Mouse (Mus musculus): ENCODE results near the gene Sp3. TPM values are rescaled to one million over a fixed set of nuclear protein-coding genes. Genes with fewer than 3 reads are reported as not detected.
A peak's percentile ranks its signal among the peaks of the same experiment; 100 is the strongest.

Sp3 gene
- polyA plus RNA-seq, 1 experiment from 2014 or later = 46.6 TPM

GRCm38 (mm10) chr2:72985516-72985915 lies 5.3 kb upstream of the Sp3 start:
- Histone ChIP-seq H3K4me3 (no peak overlapping the region), H3K27ac (no peak overlapping the region), H3K4me1 (replicated peaks) (peaks cover 18% of the 10 kb centered on the region; the same call in 1 of the 2 replicates), H3K27me3 (ENCODE audit: insufficient read depth, poor library complexity, severe bottlenecking) (no peaks in the 10 kb centered on the region), H3K9me3 (peaks cover 12% of the 10 kb centered on the region), H3K36me3 (peaks cover 18% of the 10 kb centered on the region)
- DNase-seq (ENCODE audit: low spot score) = no peak
- WGBS = 41% methylated on average over 1 of the region's 1 CpGs

- H3K4me3 ChIP-seq = no peak overlapping the region
- H3K4me1 ChIP-seq (replicated peaks) = peaks cover 18% of the 10 kb centered on the region; the same call in 1 of the 2 replicates
- no peak for DNase-seq (ENCODE audit: low spot score)
- no peaks in the 10 kb centered on the region for H3K27me3 ChIP-seq (ENCODE audit: insufficient read depth, poor library complexity, severe bottlenecking)
- peaks cover 18% of the 10 kb centered on the region for H3K36me3 ChIP-seq
- no peak overlapping the region for H3K27ac ChIP-seq
- peaks cover 12% of the 10 kb centered on the region for H3K9me3 ChIP-seq
- 80% methylated on average over 4 of the region's 4 CpGs for WGBS
Observed at GRCm38 (mm10) chr2:72984806-72985205, 4.6 kb upstream of the Sp3 start.

GRCm38 (mm10) chr2:72983211-72983610 lies 3.0 kb upstream of the Sp3 start:
- no peaks in the 10 kb centered on the region for H3K27me3 ChIP-seq (ENCODE audit: insufficient read depth, poor library complexity, severe bottlenecking)
- no peak overlapping the region for H3K27ac ChIP-seq
- no peak for DNase-seq (ENCODE audit: low spot score)
- H3K4me3 ChIP-seq = no peak overlapping the region
- H3K9me3 ChIP-seq = no peaks in the 10 kb centered on the region
- 0 out of 2 replicates have a peak, but pooled peaks cover 5% of the 10 kb centered on the region for H3K36me3 ChIP-seq
- H3K4me1 ChIP-seq (replicated peaks) = peaks cover 18% of the 10 kb centered on the region; the same call in 1 of the 2 replicates
- 88% methylated on average over 3 of the region's 3 CpGs for WGBS

GRCm38 (mm10) chr2:72982110-72982785 lies 2.0 kb upstream of the Sp3 start:
- peaks cover 26% of the 10 kb centered on the region for H3K4me1 ChIP-seq (replicated peaks)
- H3K27me3 ChIP-seq (ENCODE audit: insufficient read depth, poor library complexity, severe bottlenecking) = no peaks in the 10 kb centered on the region
- DNase-seq (ENCODE audit: low spot score) = no peak
- H3K9me3 ChIP-seq = no peaks in the 10 kb centered on the region
- 94% methylated on average over 7 of the region's 7 CpGs for WGBS
- no peaks in the 10 kb centered on the region for H3K36me3 ChIP-seq
- no peak overlapping the region for H3K27ac ChIP-seq
- H3K4me3 ChIP-seq = no peak overlapping the region

GRCm38 (mm10) chr2:72981441-72982109 lies 1.3 kb upstream of the Sp3 start:
- no peaks in the 10 kb centered on the region for H3K9me3 ChIP-seq
- WGBS = 82% methylated on average over 9 of the region's 9 CpGs
- no peak for DNase-seq (ENCODE audit: low spot score)
- H3K4me3 ChIP-seq = peak overlapping the region; percentile 97
- peak overlapping the region; percentile 100; the same call in 1 of the 2 replicates for H3K27ac ChIP-seq
- no peaks in the 10 kb centered on the region for H3K36me3 ChIP-seq
- no peaks in the 10 kb centered on the region for H3K27me3 ChIP-seq (ENCODE audit: insufficient read depth, poor library complexity, severe bottlenecking)
- H3K4me1 ChIP-seq (replicated peaks) = peaks cover 33% of the 10 kb centered on the region

GRCm38 (mm10) chr2:72981075-72981420 lies 802 bp upstream of the Sp3 start:
- no peaks in the 10 kb centered on the region for H3K9me3 ChIP-seq
- no peak for DNase-seq (ENCODE audit: low spot score)
- WGBS = 19% methylated on average over 3 of the region's 3 CpGs
- 0 out of 2 replicates have a peak, but pooled peaks cover 2% of the 10 kb centered on the region for H3K36me3 ChIP-seq
- peak overlapping the region; percentile 100 for H3K27ac ChIP-seq
- H3K4me3 ChIP-seq = peak overlapping the region; percentile 97
- H3K4me1 ChIP-seq (replicated peaks) = peaks cover 38% of the 10 kb centered on the region
- H3K27me3 ChIP-seq (ENCODE audit: insufficient read depth, poor library complexity, severe bottlenecking) = no peaks in the 10 kb centered on the region

GRCm38 (mm10) chr2:72979659-72980071 lies 581 bp downstream of the Sp3 start:
- WGBS = under 1% methylated on average over 31 of the region's 54 CpGs
- peak overlapping the region; percentile 97 for H3K4me3 ChIP-seq
- H3K27ac ChIP-seq = peak overlapping the region; percentile 100
- 0 out of 2 replicates have a peak, but pooled peaks cover 6% of the 10 kb centered on the region for H3K36me3 ChIP-seq
- H3K9me3 ChIP-seq = no peaks in the 10 kb centered on the region
- H3K27me3 ChIP-seq (ENCODE audit: insufficient read depth, poor library complexity, severe bottlenecking) = no peaks in the 10 kb centered on the region
- H3K4me1 ChIP-seq (replicated peaks) = peaks cover 37% of the 10 kb centered on the region
- peak; percentile 88 for DNase-seq (ENCODE audit: low spot score)

GRCm38 (mm10) chr2:72978901-72979658 lies 1.2 kb downstream of the Sp3 start:
- H3K36me3 ChIP-seq = 0 out of 2 replicates have a peak, but pooled peaks cover 6% of the 10 kb centered on the region
- under 1% methylated on average over 66 of the region's 107 CpGs for WGBS
- peaks cover 37% of the 10 kb centered on the region for H3K4me1 ChIP-seq (replicated peaks)
- H3K9me3 ChIP-seq = no peaks in the 10 kb centered on the region
- H3K27me3 ChIP-seq (ENCODE audit: insufficient read depth, poor library complexity, severe bottlenecking) = no peaks in the 10 kb centered on the region
- DNase-seq (ENCODE audit: low spot score) = peak; percentile 90
- H3K4me3 ChIP-seq = peak overlapping the region; percentile 97
- H3K27ac ChIP-seq = peak overlapping the region; percentile 100

- Histone ChIP-seq H3K36me3 (0 out of 2 replicates have a peak, but pooled peaks cover 6% of the 10 kb centered on the region), H3K27ac (peak overlapping the region; percentile 100), H3K27me3 (ENCODE audit: insufficient read depth, poor library complexity, severe bottlenecking) (no peaks in the 10 kb centered on the region), H3K4me3 (peak overlapping the region; percentile 97), H3K9me3 (no peaks in the 10 kb centered on the region), H3K4me1 (replicated peaks) (peaks cover 40% of the 10 kb centered on the region)
- no peak for DNase-seq (ENCODE audit: low spot score)
- WGBS = under 1% methylated on average over 38 of the region's 38 CpGs
Observed at GRCm38 (mm10) chr2:72978473-72978872, 1.8 kb downstream of the Sp3 start.

- no peak overlapping the region for H3K27ac ChIP-seq
- no peaks in the 10 kb centered on the region for H3K9me3 ChIP-seq
- 81% methylated on average over 1 of the region's 1 CpGs for WGBS
- no peak for DNase-seq (ENCODE audit: low spot score)
- peaks cover 8% of the 10 kb centered on the region; the same call in 1 of the 2 replicates for H3K36me3 ChIP-seq
- H3K4me3 ChIP-seq = peak overlapping the region; percentile 97
- H3K27me3 ChIP-seq (ENCODE audit: insufficient read depth, poor library complexity, severe bottlenecking) = no peaks in the 10 kb centered on the region
- H3K4me1 ChIP-seq (replicated peaks) = peaks cover 40% of the 10 kb centered on the region
Observed at GRCm38 (mm10) chr2:72977272-72977671, 3.0 kb downstream of the Sp3 start.

GRCm38 (mm10) chr2:72976036-72976435 lies 4.2 kb downstream of the Sp3 start:
- Histone ChIP-seq H3K27me3 (ENCODE audit: insufficient read depth, poor library complexity, severe bottlenecking) (no peaks in the 10 kb centered on the region), H3K27ac (no peak overlapping the region), H3K4me3 (no peak overlapping the region), H3K9me3 (no peaks in the 10 kb centered on the region), H3K4me1 (replicated peaks) (peaks cover 33% of the 10 kb centered on the region), H3K36me3 (peaks cover 20% of the 10 kb centered on the region)
- DNase-seq (ENCODE audit: low spot score) = no peak

- DNase-seq (ENCODE audit: low spot score) = no peak
- Histone ChIP-seq H3K9me3 (no peaks in the 10 kb centered on the region), H3K36me3 (peaks cover 64% of the 10 kb centered on the region), H3K4me1 (replicated peaks) (peaks cover 11% of the 10 kb centered on the region), H3K4me3 (no peak overlapping the region), H3K27me3 (ENCODE audit: insufficient read depth, poor library complexity, severe bottlenecking) (no peaks in the 10 kb centered on the region), H3K27ac (no peak overlapping the region)
- 96% methylated on average over 6 of the region's 6 CpGs for WGBS
Observed at GRCm38 (mm10) chr2:72970831-72971230, 9.4 kb downstream of the Sp3 start.

All from hindbrain, embryonic 10.5 days (tissue).